Mouse (Mus musculus): Measurements from ENCODE around the gene D630003M21Rik. TPM values are rescaled to one million over a fixed set of nuclear protein-coding genes. Genes with fewer than 3 reads are reported as not detected.
A peak's percentile ranks its signal among the peaks of the same experiment; 100 is the strongest.

D630003M21Rik gene
- polyA plus RNA-seq, 1 experiment from 2014 or later = 9.1 TPM

- ATAC-seq (ENCODE audit: insufficient read depth) (no peak), DNase-seq (no peak)
- no peaks in the 10 kb centered on the region for H3K9me3 ChIP-seq (ENCODE audit: low read depth, low read length)
- no peaks in the 10 kb centered on the region for H3K4me1 ChIP-seq (ENCODE audit: insufficient read depth)
- H3K4me3 ChIP-seq (ENCODE audit: low read depth, low read length) = no peak overlapping the region
- H3K27me3 ChIP-seq (ENCODE audit: insufficient read depth, low read length) = no peaks in the 10 kb centered on the region
- H3K4me2 ChIP-seq = no peak overlapping the region
- no peak for TF ChIP-seq CTCF (IDR thresholded peaks at IDR 0.05; ENCODE audit: low read depth)
- 45% methylated on average over 3 of the region's 3 CpGs for WGBS
- H3K36me3 ChIP-seq (ENCODE audit: insufficient read depth) = 0 out of 2 replicates have a peak, but pooled peaks cover 13% of the 10 kb centered on the region
- H3K27ac ChIP-seq (ENCODE audit: low read depth) = no peak overlapping the region
- H3K9ac ChIP-seq = no peak overlapping the region
Observed at GRCm38 (mm10) chr2:158199281-158199680, 29.7 kb downstream of the D630003M21Rik start.

GRCm38 (mm10) chr2:158198861-158199260 is 30.2 kb downstream of the D630003M21Rik start:
- H3K27me3 ChIP-seq (ENCODE audit: insufficient read depth, low read length) = no peaks in the 10 kb centered on the region
- no peak for ATAC-seq (ENCODE audit: insufficient read depth)
- H3K9ac ChIP-seq = no peak overlapping the region
- 80% methylated on average over 6 of the region's 6 CpGs for WGBS
- 0 out of 2 replicates have a peak, but pooled peaks cover 13% of the 10 kb centered on the region for H3K36me3 ChIP-seq (ENCODE audit: insufficient read depth)
- no peak for TF ChIP-seq CTCF (IDR thresholded peaks at IDR 0.05; ENCODE audit: low read depth)
- no peak for DNase-seq
- H3K4me1 ChIP-seq (ENCODE audit: insufficient read depth) = no peaks in the 10 kb centered on the region
- no peaks in the 10 kb centered on the region for H3K9me3 ChIP-seq (ENCODE audit: low read depth, low read length)
- no peak overlapping the region for H3K4me3 ChIP-seq (ENCODE audit: low read depth, low read length)
- no peak overlapping the region for H3K4me2 ChIP-seq
- H3K27ac ChIP-seq (ENCODE audit: low read depth) = no peak overlapping the region

- Histone ChIP-seq H3K4me2 (no peak overlapping the region), H3K9me3 (ENCODE audit: low read depth, low read length) (no peaks in the 10 kb centered on the region), H3K4me1 (ENCODE audit: insufficient read depth) (no peaks in the 10 kb centered on the region), H3K36me3 (ENCODE audit: insufficient read depth) (0 out of 2 replicates have a peak, but pooled peaks cover 10% of the 10 kb centered on the region), H3K4me3 (ENCODE audit: low read depth, low read length) (no peak overlapping the region), H3K27ac (ENCODE audit: low read depth) (no peak overlapping the region), H3K27me3 (ENCODE audit: insufficient read depth, low read length) (no peaks in the 10 kb centered on the region), H3K9ac (no peak overlapping the region)
- no peak for TF ChIP-seq CTCF (IDR thresholded peaks at IDR 0.05; ENCODE audit: low read depth)
- DNase-seq (no peak), ATAC-seq (ENCODE audit: insufficient read depth) (no peak)
- 76% methylated on average over 5 of the region's 5 CpGs for WGBS
Observed at GRCm38 (mm10) chr2:158197971-158198370, 31.1 kb downstream of the D630003M21Rik start.

- H3K27me3 ChIP-seq (ENCODE audit: insufficient read depth, low read length) = no peaks in the 10 kb centered on the region
- peak; percentile 80 for TF ChIP-seq CTCF (IDR thresholded peaks at IDR 0.05; ENCODE audit: low read depth)
- no peak overlapping the region for H3K9ac ChIP-seq
- ATAC-seq (ENCODE audit: insufficient read depth) (peak; percentile 54; the same call in 1 of the 2 replicates), DNase-seq (peak; percentile 85)
- peak overlapping the region; percentile 64; the same call in 1 of the 2 replicates for H3K27ac ChIP-seq (ENCODE audit: low read depth)
- H3K4me3 ChIP-seq (ENCODE audit: low read depth, low read length) = no peak overlapping the region
- peaks cover 4% of the 10 kb centered on the region; the same call in 1 of the 2 replicates for H3K4me1 ChIP-seq (ENCODE audit: insufficient read depth)
- WGBS = 21% methylated on average over 10 of the region's 10 CpGs
- H3K9me3 ChIP-seq (ENCODE audit: low read depth, low read length) = no peaks in the 10 kb centered on the region
- H3K4me2 ChIP-seq = no peak overlapping the region
- 0 out of 2 replicates have a peak, but pooled peaks cover 4% of the 10 kb centered on the region for H3K36me3 ChIP-seq (ENCODE audit: insufficient read depth)
Observed at GRCm38 (mm10) chr2:158194945-158195640, 33.9 kb downstream of the D630003M21Rik start.

GRCm38 (mm10) chr2:158193611-158194336 is 35.2 kb downstream of the D630003M21Rik start:
- no peak overlapping the region for H3K4me2 ChIP-seq
- no peaks in the 10 kb centered on the region for H3K9me3 ChIP-seq (ENCODE audit: low read depth, low read length)
- WGBS = 52% methylated on average over 10 of the region's 10 CpGs
- DNase-seq = no peak
- 0 out of 2 replicates have a peak, but pooled peaks cover 4% of the 10 kb centered on the region for H3K36me3 ChIP-seq (ENCODE audit: insufficient read depth)
- no peak for ATAC-seq (ENCODE audit: insufficient read depth)
- no peak for TF ChIP-seq CTCF (IDR thresholded peaks at IDR 0.05; ENCODE audit: low read depth)
- no peak overlapping the region for H3K27ac ChIP-seq (ENCODE audit: low read depth)
- no peaks in the 10 kb centered on the region for H3K27me3 ChIP-seq (ENCODE audit: insufficient read depth, low read length)
- peaks cover 4% of the 10 kb centered on the region; the same call in 1 of the 2 replicates for H3K4me1 ChIP-seq (ENCODE audit: insufficient read depth)
- no peak overlapping the region for H3K4me3 ChIP-seq (ENCODE audit: low read depth, low read length)
- H3K9ac ChIP-seq = no peak overlapping the region

GRCm38 (mm10) chr2:158191098-158191497 is 37.9 kb downstream of the D630003M21Rik start:
- Histone ChIP-seq H3K4me3 (ENCODE audit: low read depth, low read length) (no peak overlapping the region), H3K9ac (no peak overlapping the region), H3K27ac (ENCODE audit: low read depth) (no peak overlapping the region), H3K9me3 (ENCODE audit: low read depth, low read length) (no peaks in the 10 kb centered on the region), H3K36me3 (ENCODE audit: insufficient read depth) (no peaks in the 10 kb centered on the region), H3K4me2 (no peak overlapping the region), H3K27me3 (ENCODE audit: insufficient read depth, low read length) (no peaks in the 10 kb centered on the region), H3K4me1 (ENCODE audit: insufficient read depth) (peaks cover 4% of the 10 kb centered on the region; the same call in 1 of the 2 replicates)
- ATAC-seq (ENCODE audit: insufficient read depth) (peak; percentile 81), DNase-seq (peak; percentile 82)
- WGBS = 50% methylated on average over 7 of the region's 7 CpGs
- no peak for TF ChIP-seq CTCF (IDR thresholded peaks at IDR 0.05; ENCODE audit: low read depth)

GRCm38 (mm10) chr2:158189451-158189850 is 39.6 kb downstream of the D630003M21Rik start:
- H3K4me1 ChIP-seq (ENCODE audit: insufficient read depth) = peaks cover 4% of the 10 kb centered on the region; the same call in 1 of the 2 replicates
- no peaks in the 10 kb centered on the region for H3K9me3 ChIP-seq (ENCODE audit: low read depth, low read length)
- H3K4me2 ChIP-seq = no peak overlapping the region
- TF ChIP-seq CTCF (IDR thresholded peaks at IDR 0.05; ENCODE audit: low read depth) = no peak
- DNase-seq (no peak), ATAC-seq (ENCODE audit: insufficient read depth) (no peak)
- H3K9ac ChIP-seq = no peak overlapping the region
- H3K4me3 ChIP-seq (ENCODE audit: low read depth, low read length) = no peak overlapping the region
- H3K27ac ChIP-seq (ENCODE audit: low read depth) = no peak overlapping the region
- WGBS = 65% methylated on average over 11 of the region's 11 CpGs
- H3K36me3 ChIP-seq (ENCODE audit: insufficient read depth) = no peaks in the 10 kb centered on the region
- no peaks in the 10 kb centered on the region for H3K27me3 ChIP-seq (ENCODE audit: insufficient read depth, low read length)

Data from lung, embryonic 14.5 days (tissue).